Mouse (Mus musculus) embryonic fibroblast, embryonic 13.5 days (primary cell): ENCODE data around the gene Mrpl39.

Experiments
- CTCF ChIP-seq: IDR thresholded peaks from 2 replicates; pipeline ENCODE4 v1.5.1; 2011; ENCODE audit warnings: mild to moderate bottlenecking, control low read depth, low read length, moderate library complexity, borderline replicate concordance; ENCODE audit not compliant: insufficient read depth
- POLR2A ChIP-seq: IDR thresholded peaks from 2 replicates; pipeline ENCODE4 v1.6.1; 2011; ENCODE audit warnings: low read depth, mild to moderate bottlenecking, control low read depth, low read length, moderate library complexity

DNA sequence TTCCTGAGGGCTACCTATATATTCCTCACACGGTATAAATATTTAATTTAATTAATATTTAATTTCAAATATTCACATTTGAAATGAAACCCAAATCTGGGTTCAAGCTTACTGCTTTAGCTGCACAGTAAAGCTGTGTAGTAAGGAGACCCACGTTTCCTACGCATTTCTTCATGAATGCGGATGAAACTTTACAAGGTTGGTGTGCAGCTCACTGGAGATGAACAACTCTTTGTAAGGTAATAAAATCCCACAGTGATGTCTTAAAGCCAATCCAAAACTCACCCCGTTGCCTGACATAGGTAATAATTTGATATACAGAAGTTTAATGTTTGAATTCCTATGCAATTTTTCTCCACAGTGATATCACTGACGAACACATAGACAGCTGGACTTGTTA is 20.6 kb downstream of the Mrpl39 start:
- TF ChIP-seq CTCF (no peak), POLR2A (no peak)
